Mouse (Mus musculus): ENCODE data around the gene Tshr.

- TF ChIP-seq POLR2A (IDR thresholded peaks at IDR 0.05; ENCODE audit: low read depth, low read length) (no peak; the same call in 1 of the 2 replicates), CTCF (IDR thresholded peaks at IDR 0.05; ENCODE audit: borderline replicate concordance, insufficient read depth, low read length) (no peak)
Measured at GRCm38 (mm10) chr12:91588670-91589541, 204.5 kb downstream of the Tshr start.

Data from embryonic fibroblast, embryonic 13.5 days (primary cell).